8 mouse cellular contexts compared by ENCODE assay signal in genomic region chr10:80676198-80676928, GRCm38 (mm10). TPM values are rescaled to one million over a fixed set of nuclear protein-coding genes. Genes with fewer than 3 reads are reported as not detected.
DNase-seq lines count a peak whose midpoint lies in the region; ATAC-seq and TF ChIP-seq lines count a peak whose summit lies in the region.

No protein-coding gene starts in this region.

- peak overlapping the region; percentile 81 for H3K27ac ChIP-seq in ES-Bruce4 (ENCODE audit: insufficient read depth, low read length)
- peak overlapping the region; percentile 97 for H3K27ac ChIP-seq in forebrain, embryonic 13.5 days
- peak overlapping the region; percentile 98 for H3K27ac ChIP-seq in neural tube, embryonic 15.5 days (replicated peaks)

- no peaks in the 10 kb centered on the region for H3K27me3 ChIP-seq in ES-Bruce4 (ENCODE audit: control insufficient read depth, insufficient read depth, low read length, poor library complexity, severe bottlenecking)
- no peaks in the 10 kb centered on the region for H3K27me3 ChIP-seq in forebrain, embryonic 13.5 days
- no peaks in the 10 kb centered on the region for H3K27me3 ChIP-seq in neural tube, embryonic 15.5 days (replicated peaks)

- H3K4me3 ChIP-seq in ES-Bruce4 (ENCODE audit: low read depth, low read length): peak overlapping the region; percentile 92
- peak overlapping the region; percentile 99 for H3K4me3 ChIP-seq in forebrain, embryonic 13.5 days
- peak overlapping the region; percentile 69 for H3K4me3 ChIP-seq in neural tube, embryonic 15.5 days (replicated peaks)

- H3K9me3 ChIP-seq in ES-Bruce4 (replicated peaks; ENCODE audit: control insufficient read depth, insufficient read depth, low read length, poor library complexity, severe bottlenecking): no peaks in the 10 kb centered on the region
- H3K9me3 ChIP-seq in forebrain, embryonic 13.5 days (replicated peaks): no peaks in the 10 kb centered on the region
- no peaks in the 10 kb centered on the region for H3K9me3 ChIP-seq in neural tube, embryonic 15.5 days (replicated peaks)

- H3K4me2 ChIP-seq in forebrain, embryonic 13.5 days: peak overlapping the region; percentile 84
- peak overlapping the region; percentile 76 for H3K4me2 ChIP-seq in neural tube, embryonic 15.5 days

- TF ChIP-seq CTCF in ES-Bruce4 (IDR thresholded peaks at IDR 0.05; ENCODE audit: low read depth, low read length): no peak

- peak; percentile 71 for TF ChIP-seq POLR2A in ES-Bruce4 (IDR thresholded peaks at IDR 0.05; ENCODE audit: insufficient read depth, low read length)

- under 1% methylated on average over 53 of the region's 78 CpGs for WGBS in forebrain, embryonic 13.5 days
- WGBS in neural tube, embryonic 15.5 days: under 1% methylated on average over 72 of the region's 78 CpGs

- no peak; the same call in 1 of the 2 replicates for TF ChIP-seq EP300 in ES-Bruce4 (IDR thresholded peaks at IDR 0.05; ENCODE audit: insufficient read depth, low read depth, low read length)

- peak overlapping the region; percentile 94 for H3K9ac ChIP-seq in ES-Bruce4 (ENCODE audit: low read depth, poor library complexity, severe bottlenecking)
- peak overlapping the region; percentile 99 for H3K9ac ChIP-seq in forebrain, embryonic 13.5 days
- peak overlapping the region; percentile 82 for H3K9ac ChIP-seq in neural tube, embryonic 15.5 days (replicated peaks)

- peak; percentile 76 for ATAC-seq in cerebellum, adult (ENCODE audit: insufficient number of reproducible peaks, low FRiP score, low TSS enrichment)
- peak; percentile 91 for ATAC-seq in forebrain, embryonic 13.5 days
- ATAC-seq in neural tube, embryonic 15.5 days (ENCODE audit: low FRiP score): peak; percentile 93

- DNase-seq in heart, postnatal 14 days: peak; percentile 99 to 100
- peak; percentile 99 for DNase-seq in layer of hippocampus, adult 11-12 months (ENCODE audit: low spot score)
- peak; percentile 99 to 100 for DNase-seq in lung, adult 18-20 months
- peak; percentile 98 for DNase-seq in testis, postnatal 14 days (ENCODE audit: low spot score)

- peaks cover 5% of the 10 kb centered on the region for H3K4me1 ChIP-seq in ES-Bruce4 (ENCODE audit: control insufficient read depth, insufficient read depth, low read length)
- H3K4me1 ChIP-seq in forebrain, embryonic 13.5 days: peaks cover 65% of the 10 kb centered on the region
- peaks cover 72% of the 10 kb centered on the region for H3K4me1 ChIP-seq in neural tube, embryonic 15.5 days

- intact Hi-C loops in heart, postnatal 14 days (cut with DNase I): no loop called here

- peaks cover 3% of the 10 kb centered on the region; the same call in 1 of the 2 replicates for H3K36me3 ChIP-seq in ES-Bruce4 (ENCODE audit: control insufficient read depth, insufficient read depth, low read length, poor library complexity, severe bottlenecking)
- peaks cover 30% of the 10 kb centered on the region for H3K36me3 ChIP-seq in forebrain, embryonic 13.5 days (ENCODE audit: poor library complexity, severe bottlenecking)
- H3K36me3 ChIP-seq in neural tube, embryonic 15.5 days: peaks cover 7% of the 10 kb centered on the region

RNA-seq across cellular contexts. Expression of gene Mknk2, which starts 1.5 kb away (rescaled TPM):
- 54.6 and 57.4 TPM in 2 replicates for polyA plus RNA-seq in ES-Bruce4 (2011; ENCODE audit: insufficient read depth, insufficient read length, low read depth, missing spikeins)
- polyA plus RNA-seq in forebrain, embryonic 13.5 days (2015; fragmentation: Nextera tagmentation; extraction: Ambion mirVana): 52.3 and 55.1 TPM in 2 replicates
- total RNA-seq in heart, postnatal 14 days (2021): 100 to 1,000 TPM; 166 to 169 TPM
- polyA plus RNA-seq in neural tube, embryonic 15.5 days (2015; fragmentation: Nextera tagmentation; extraction: Ambion mirVana): 56.2 and 70.3 TPM in 2 replicates

RNA-seq across cellular contexts. Expression of gene Btbd2, which starts 19.5 kb away (rescaled TPM):
- 45.6 and 47.1 TPM in 2 replicates for polyA plus RNA-seq in ES-Bruce4 (2011; ENCODE audit: insufficient read depth, insufficient read length, low read depth, missing spikeins)
- 59.2 and 61.2 TPM in 2 replicates for polyA plus RNA-seq in forebrain, embryonic 13.5 days (2015; fragmentation: Nextera tagmentation; extraction: Ambion mirVana)
- total RNA-seq in heart, postnatal 14 days (2021): 10 to 100 TPM; 40.6 to 41.9 TPM
- polyA plus RNA-seq in neural tube, embryonic 15.5 days (2015; fragmentation: Nextera tagmentation; extraction: Ambion mirVana): 91.9 and 92.1 TPM in 2 replicates

RNA-seq across cellular contexts. Expression of gene Mob3a, which starts 25.4 kb away (rescaled TPM):
- polyA plus RNA-seq in ES-Bruce4 (2011; ENCODE audit: insufficient read depth, insufficient read length, low read depth, missing spikeins): 17.5 and 19.8 TPM in 2 replicates
- 47.9 and 51.6 TPM in 2 replicates for polyA plus RNA-seq in forebrain, embryonic 13.5 days (2015; fragmentation: Nextera tagmentation; extraction: Ambion mirVana)
- total RNA-seq in heart, postnatal 14 days (2021): 10 to 100 TPM in 1 of 2 experiments, 1 to 10 TPM in 1; 7.0 to 11.4 TPM
- polyA plus RNA-seq in neural tube, embryonic 15.5 days (2015; fragmentation: Nextera tagmentation; extraction: Ambion mirVana): 53.0 and 58.8 TPM in 2 replicates

RNA-seq across cellular contexts. Expression of gene Izumo4, which starts 25.6 kb away (rescaled TPM):
- 7.2 and 9.6 TPM in 2 replicates for polyA plus RNA-seq in ES-Bruce4 (2011; ENCODE audit: insufficient read depth, insufficient read length, low read depth, missing spikeins)
- polyA plus RNA-seq in forebrain, embryonic 13.5 days (2015; fragmentation: Nextera tagmentation; extraction: Ambion mirVana): 24.5 and 26.3 TPM in 2 replicates
- total RNA-seq in heart, postnatal 14 days (2021): 1 to 10 TPM; 4.5 to 4.9 TPM
- 43.3 and 46.8 TPM in 2 replicates for polyA plus RNA-seq in neural tube, embryonic 15.5 days (2015; fragmentation: Nextera tagmentation; extraction: Ambion mirVana)

RNA-seq across cellular contexts. Expression of gene Csnk1g2, which starts 53.7 kb away (rescaled TPM):
- 82.7 and 84.6 TPM in 2 replicates for polyA plus RNA-seq in ES-Bruce4 (2011; ENCODE audit: insufficient read depth, insufficient read length, low read depth, missing spikeins)
- 55.0 and 73.2 TPM in 2 replicates for polyA plus RNA-seq in forebrain, embryonic 13.5 days (2015; fragmentation: Nextera tagmentation; extraction: Ambion mirVana)
- 100 to 1,000 TPM; 123 to 131 TPM for total RNA-seq in heart, postnatal 14 days (2021)
- 106 and 118 TPM in 2 replicates for polyA plus RNA-seq in neural tube, embryonic 15.5 days (2015; fragmentation: Nextera tagmentation; extraction: Ambion mirVana)

Comparison
In these comparisons a context has a peak if more than half of its experiments do, and no peak if none do; other contexts are left out.
1. Peak in every context shown above with its lines: DNase-seq, ATAC-seq, H3K4me3 ChIP-seq and H3K27ac ChIP-seq.